Mouse (Mus musculus) heart, adult 2 months (tissue): ENCODE data around the gene Cenpf.

ENCODE experiments used
- CTCF ChIP-seq: fragments of 200-600 bp; IDR thresholded peaks from 2 replicates; pipeline ENCODE4 v1.8.1; 2022; ENCODE audit warnings: antibody characterized with exemption, mild to moderate bottlenecking, moderate library complexity
- POLR2A ChIP-seq: fragments of 200-500 bp; IDR thresholded peaks from 2 replicates; pipeline ENCODE4 v1.6.1; 2011; ENCODE audit warnings: mild to moderate bottlenecking, low read depth, low read length, control low read depth; ENCODE audit not compliant: insufficient read depth

- no peak for TF ChIP-seq CTCF
- no peak for TF ChIP-seq POLR2A
These were observed 57.9 kb downstream of the Cenpf start for GRCm38 (mm10) chr1:189630026-189630425.
